Mouse (Mus musculus) myocyte (in vitro differentiated cells): Measurements from ENCODE around the gene Spop. TPM values are rescaled to one million over a fixed set of nuclear protein-coding genes. Genes with fewer than 3 reads are reported as not detected.

Experiments used
- H3K27me3 ChIP-seq: one replicate; pipeline ENCODE4 v1.6.1; 2011; ENCODE audit not compliant: control insufficient read depth, insufficient read depth, insufficient read length
- H3K36me3 ChIP-seq: one replicate; pipeline ENCODE4 v1.6.1; 2011; ENCODE audit not compliant: control insufficient read depth, insufficient read depth
- H3K4me2 ChIP-seq: one replicate; pipeline ENCODE4 v1.6.1; 2011; ENCODE audit warnings: low read depth, control low read depth
- H3K4me3 ChIP-seq: one replicate; pipeline ENCODE4 v1.5.1; 2011; ENCODE audit warnings: mild to moderate bottlenecking, control low read depth, moderate library complexity
- H3K79me2 ChIP-seq: one replicate; pipeline ENCODE4 v1.6.1; 2011; ENCODE audit not compliant: control insufficient read depth, insufficient read depth
- H3ac ChIP-seq: one replicate; pipeline ENCODE4 v1.6.1; 2011; ENCODE audit not compliant: control insufficient read depth, insufficient read length
- CEBPB ChIP-seq: IDR thresholded peaks from 2 replicates; pipeline ENCODE4 v1.6.1; 2011; ENCODE audit warnings: mild to moderate bottlenecking, moderate library complexity; ENCODE audit not compliant: poor library complexity, insufficient read depth, severe bottlenecking
- E2F4 ChIP-seq: IDR thresholded peaks from one replicate; pipeline ENCODE4 v1.6.1; 2011; ENCODE audit warnings: mild to moderate bottlenecking, control low read depth, moderate library complexity; ENCODE audit not compliant: insufficient read depth
- MAX ChIP-seq: IDR thresholded peaks from one replicate; pipeline ENCODE4 v1.6.1; 2011; ENCODE audit warnings: low read depth, mild to moderate bottlenecking, control low read depth
- MYOD1 ChIP-seq, 3 experiments: IDR thresholded peaks; one replicate each; pipeline ENCODE4 v1.6.1; 2011; ENCODE audit warnings: control low read depth in 2 of 3, low read depth in 2 of 3, mild to moderate bottlenecking in 2 of 3, moderate library complexity in 1 of 3; ENCODE audit not compliant: insufficient read length in 2 of 3, control insufficient read depth in 1 of 3
- MYOG ChIP-seq, 3 experiments: IDR thresholded peaks; one replicate each; pipeline ENCODE4 v1.6.1; 2011; ENCODE audit warnings: control low read depth in 2 of 3, low read depth in 2 of 3, mild to moderate bottlenecking in 2 of 3; ENCODE audit not compliant: insufficient read length in 2 of 3, control insufficient read depth in 1 of 3, insufficient read depth in 1 of 3
- POLR2A ChIP-seq: IDR thresholded peaks from one replicate; pipeline ENCODE4 v1.6.1; 2011; ENCODE audit warnings: low read depth, mild to moderate bottlenecking, control low read depth, moderate library complexity; ENCODE audit not compliant: insufficient read length
- POLR2AphosphoS2 ChIP-seq: IDR thresholded peaks from one replicate; pipeline ENCODE4 v1.6.1; 2011; ENCODE audit warnings: low read depth, control low read depth; ENCODE audit not compliant: insufficient read length
- REST ChIP-seq: IDR thresholded peaks from one replicate; pipeline ENCODE4 v1.6.1; 2011; ENCODE audit warnings: mild to moderate bottlenecking, control low read depth, moderate library complexity; ENCODE audit not compliant: insufficient read depth, insufficient read length
- SRF ChIP-seq: IDR thresholded peaks from one replicate; pipeline ENCODE4 v1.6.1; 2011; ENCODE audit warnings: low read depth; ENCODE audit not compliant: control insufficient read depth, insufficient read length
- TCF12 ChIP-seq: IDR thresholded peaks from one replicate; pipeline ENCODE4 v1.6.1; 2011; ENCODE audit warnings: mild to moderate bottlenecking, control low read depth; ENCODE audit not compliant: poor library complexity, insufficient read depth, severe bottlenecking
- TCF3 ChIP-seq: IDR thresholded peaks from one replicate; pipeline ENCODE4 v1.6.1; 2011; ENCODE audit warnings: low read depth, control low read depth; ENCODE audit not compliant: insufficient read length
- USF1 ChIP-seq: IDR thresholded peaks from one replicate; pipeline ENCODE4 v1.6.1; 2011; ENCODE audit warnings: low read depth, mild to moderate bottlenecking, control low read depth, moderate library complexity
- polyA plus RNA-seq: library from polyadenylated mRNA; unstranded; fragments of >200 nt; fragmentation: generic; extraction: Trizol; gene quantifications from one replicate; pipeline ENCODE4 v1.2.1, GENCODE M21; 2012; ENCODE audit warnings: missing spikeins

Gene Spop
- polyA plus RNA-seq, 1 experiment, result 54.8 TPM

- Histone ChIP-seq H3ac (no peak overlapping the region), H3K4me2 (no peak overlapping the region), H3K4me3 (no peak overlapping the region), H3K79me2 (no peaks in the 10 kb centered on the region), H3K27me3 (peaks cover 5% of the 10 kb centered on the region), H3K36me3 (no peaks in the 10 kb centered on the region)
- TF ChIP-seq SRF (no peak), TCF3 (no peak), POLR2A (no peak), CEBPB (no peak), REST (no peak), MYOD1 (IDR thresholded peaks at IDR 0.05; ENCODE audit: control insufficient read depth in 1 of 3, insufficient read length in 2 of 3, low read depth in 2 of 3) (no peak), MAX (no peak), TCF12 (no peak), POLR2AphosphoS2 (no peak), MYOG (IDR thresholded peaks at IDR 0.05; ENCODE audit: control insufficient read depth in 1 of 3, insufficient read depth in 1 of 3, insufficient read length in 2 of 3, low read depth in 2 of 3) (no peak), USF1 (no peak), E2F4 (no peak)
Measured at GRCm38 (mm10) chr11:95538378-95539104, 124.7 kb downstream of the Spop start.

GRCm38 (mm10) chr11:95540637-95541385, 126.9 kb downstream of the Spop start:
- no peak overlapping the region for H3K4me2 ChIP-seq
- H3K27me3 ChIP-seq, result peaks cover 5% of the 10 kb centered on the region
- H3K4me3 ChIP-seq, result no peak overlapping the region
- H3K79me2 ChIP-seq, result no peaks in the 10 kb centered on the region
- H3K36me3 ChIP-seq, result no peaks in the 10 kb centered on the region
- no peak for TF ChIP-seq POLR2A
- TF ChIP-seq POLR2AphosphoS2, result no peak
- TF ChIP-seq CEBPB, result no peak
- no peak for TF ChIP-seq REST
- no peak overlapping the region for H3ac ChIP-seq

Other genes starting within 250 kb of the Spop start
- 8.3 TPM for gene Tac4, start 152.6 kb upstream of the Spop start, polyA plus RNA-seq
- 52.2 TPM for gene Kat7, start 103.8 kb upstream of the Spop start, polyA plus RNA-seq
- 9.7 TPM for gene Fam117a, start 77.1 kb upstream of the Spop start, polyA plus RNA-seq
- 66.7 TPM for gene Slc35b1, start 29.4 kb upstream of the Spop start, polyA plus RNA-seq
- 0.04 TPM for gene Nxph3, start 100.5 kb downstream of the Spop start, polyA plus RNA-seq
- gene Ngfr, start 173.7 kb downstream of the Spop start, polyA plus RNA-seq, result 0.01 TPM